Mouse (Mus musculus): ENCODE measurements around the gene Exoc6. TPM values are rescaled to one million over a fixed set of nuclear protein-coding genes. Genes with fewer than 3 reads are reported as not detected.

Gene Exoc6
- polyA plus RNA-seq, 1 experiment, result 4.5 TPM

GRCm38 (mm10) chr19:37565806-37566205 is 15.6 kb downstream of the Exoc6 start:
- TF ChIP-seq TCF12 (IDR thresholded peaks at IDR 0.05; ENCODE audit: insufficient read depth, poor library complexity, severe bottlenecking), result no peak
- H3K4me2 ChIP-seq (ENCODE audit: low read depth), result no peak overlapping the region
- H3K36me3 ChIP-seq (ENCODE audit: control insufficient read depth, insufficient read depth), result no peaks in the 10 kb centered on the region

GRCm38 (mm10) chr19:37569186-37569754 is 19.1 kb downstream of the Exoc6 start:
- Histone ChIP-seq H3K36me3 (ENCODE audit: control insufficient read depth, insufficient read depth) (peaks cover 4% of the 10 kb centered on the region), H3K4me2 (ENCODE audit: low read depth) (no peak overlapping the region), H3ac (ENCODE audit: control insufficient read depth, insufficient read length) (no peak overlapping the region), H3K79me2 (ENCODE audit: control insufficient read depth, insufficient read depth) (no peaks in the 10 kb centered on the region), H3K27me3 (ENCODE audit: control insufficient read depth, insufficient read depth, insufficient read length) (no peaks in the 10 kb centered on the region), H3K4me3 (no peak overlapping the region)
- TF ChIP-seq POLR2A (IDR thresholded peaks at IDR 0.05; ENCODE audit: insufficient read length, low read depth), result no peak
- TF ChIP-seq MAX (IDR thresholded peaks at IDR 0.05; ENCODE audit: low read depth), result no peak
- no peak for TF ChIP-seq MYOG (IDR thresholded peaks at IDR 0.05; ENCODE audit: control insufficient read depth in 1 of 3, insufficient read depth in 1 of 3, insufficient read length in 2 of 3, low read depth in 2 of 3)
- TF ChIP-seq SRF (IDR thresholded peaks at IDR 0.05; ENCODE audit: control insufficient read depth, insufficient read length, low read depth), result no peak
- no peak for TF ChIP-seq MYOD1 (IDR thresholded peaks at IDR 0.05; ENCODE audit: control insufficient read depth in 1 of 3, insufficient read length in 2 of 3, low read depth in 2 of 3)
- no peak for TF ChIP-seq POLR2AphosphoS2 (IDR thresholded peaks at IDR 0.05; ENCODE audit: insufficient read length, low read depth)
- TF ChIP-seq CEBPB (IDR thresholded peaks at IDR 0.05; ENCODE audit: insufficient read depth, poor library complexity, severe bottlenecking), result no peak
- no peak for TF ChIP-seq TCF12 (IDR thresholded peaks at IDR 0.05; ENCODE audit: insufficient read depth, poor library complexity, severe bottlenecking)
- TF ChIP-seq TCF3 (IDR thresholded peaks at IDR 0.05; ENCODE audit: insufficient read length, low read depth), result no peak
- TF ChIP-seq E2F4 (IDR thresholded peaks at IDR 0.05; ENCODE audit: insufficient read depth), result no peak
- TF ChIP-seq REST (IDR thresholded peaks at IDR 0.05; ENCODE audit: insufficient read depth, insufficient read length), result no peak
- TF ChIP-seq USF1 (IDR thresholded peaks at IDR 0.05; ENCODE audit: low read depth), result no peak

More at GRCm38 (mm10) chr19:37565806-37566205, 15.6 kb downstream of the Exoc6 start:
- no peak overlapping the region for H3K4me3 ChIP-seq
- H3K27me3 ChIP-seq (ENCODE audit: control insufficient read depth, insufficient read depth, insufficient read length), result no peaks in the 10 kb centered on the region
- H3ac ChIP-seq (ENCODE audit: control insufficient read depth, insufficient read length), result no peak overlapping the region
- no peaks in the 10 kb centered on the region for H3K79me2 ChIP-seq (ENCODE audit: control insufficient read depth, insufficient read depth)

- Histone ChIP-seq H3ac (ENCODE audit: control insufficient read depth, insufficient read length) (no peak overlapping the region), H3K27me3 (ENCODE audit: control insufficient read depth, insufficient read depth, insufficient read length) (no peaks in the 10 kb centered on the region), H3K36me3 (ENCODE audit: control insufficient read depth, insufficient read depth) (peaks cover 4% of the 10 kb centered on the region), H3K4me3 (no peak overlapping the region), H3K4me2 (ENCODE audit: low read depth) (no peak overlapping the region), H3K79me2 (ENCODE audit: control insufficient read depth, insufficient read depth) (no peaks in the 10 kb centered on the region)
- TF ChIP-seq MYOD1 (IDR thresholded peaks at IDR 0.05; ENCODE audit: control insufficient read depth in 1 of 3, insufficient read length in 2 of 3, low read depth in 2 of 3), result no peak
- no peak for TF ChIP-seq TCF12 (IDR thresholded peaks at IDR 0.05; ENCODE audit: insufficient read depth, poor library complexity, severe bottlenecking)
- no peak for TF ChIP-seq MYOG (IDR thresholded peaks at IDR 0.05; ENCODE audit: control insufficient read depth in 1 of 3, insufficient read depth in 1 of 3, insufficient read length in 2 of 3, low read depth in 2 of 3)
- no peak for TF ChIP-seq TCF3 (IDR thresholded peaks at IDR 0.05; ENCODE audit: insufficient read length, low read depth)
- no peak for TF ChIP-seq REST (IDR thresholded peaks at IDR 0.05; ENCODE audit: insufficient read depth, insufficient read length)
- TF ChIP-seq CEBPB (IDR thresholded peaks at IDR 0.05; ENCODE audit: insufficient read depth, poor library complexity, severe bottlenecking), result no peak
- TF ChIP-seq POLR2A (IDR thresholded peaks at IDR 0.05; ENCODE audit: insufficient read length, low read depth), result no peak
- TF ChIP-seq MAX (IDR thresholded peaks at IDR 0.05; ENCODE audit: low read depth), result no peak
- no peak for TF ChIP-seq E2F4 (IDR thresholded peaks at IDR 0.05; ENCODE audit: insufficient read depth)
- no peak for TF ChIP-seq USF1 (IDR thresholded peaks at IDR 0.05; ENCODE audit: low read depth)
- TF ChIP-seq POLR2AphosphoS2 (IDR thresholded peaks at IDR 0.05; ENCODE audit: insufficient read length, low read depth), result no peak
These were observed 20.9 kb downstream of the Exoc6 start for GRCm38 (mm10) chr19:37570966-37571718.

GRCm38 (mm10) chr19:37574802-37575201 is 24.6 kb downstream of the Exoc6 start:
- H3K36me3 ChIP-seq (ENCODE audit: control insufficient read depth, insufficient read depth), result peaks cover 4% of the 10 kb centered on the region
- H3K4me2 ChIP-seq (ENCODE audit: low read depth), result no peak overlapping the region
- no peaks in the 10 kb centered on the region for H3K79me2 ChIP-seq (ENCODE audit: control insufficient read depth, insufficient read depth)
- H3K27me3 ChIP-seq (ENCODE audit: control insufficient read depth, insufficient read depth, insufficient read length), result no peaks in the 10 kb centered on the region
- H3ac ChIP-seq (ENCODE audit: control insufficient read depth, insufficient read length), result no peak overlapping the region
- H3K4me3 ChIP-seq, result no peak overlapping the region
- no peak for TF ChIP-seq POLR2A (IDR thresholded peaks at IDR 0.05; ENCODE audit: insufficient read length, low read depth)
- TF ChIP-seq TCF12 (IDR thresholded peaks at IDR 0.05; ENCODE audit: insufficient read depth, poor library complexity, severe bottlenecking), result no peak
- no peak for TF ChIP-seq REST (IDR thresholded peaks at IDR 0.05; ENCODE audit: insufficient read depth, insufficient read length)
- TF ChIP-seq MYOD1 (IDR thresholded peaks at IDR 0.05; ENCODE audit: control insufficient read depth in 1 of 3, insufficient read length in 2 of 3, low read depth in 2 of 3), result peak in 1 of 3 experiments; percentile 23

- Histone ChIP-seq H3ac (ENCODE audit: control insufficient read depth, insufficient read length) (no peak overlapping the region), H3K36me3 (ENCODE audit: control insufficient read depth, insufficient read depth) (no peaks in the 10 kb centered on the region), H3K79me2 (ENCODE audit: control insufficient read depth, insufficient read depth) (no peaks in the 10 kb centered on the region), H3K4me3 (no peak overlapping the region), H3K4me2 (ENCODE audit: low read depth) (no peak overlapping the region), H3K27me3 (ENCODE audit: control insufficient read depth, insufficient read depth, insufficient read length) (no peaks in the 10 kb centered on the region)
- TF ChIP-seq POLR2A (IDR thresholded peaks at IDR 0.05; ENCODE audit: insufficient read length, low read depth) (no peak), MYOG (IDR thresholded peaks at IDR 0.05; ENCODE audit: control insufficient read depth in 1 of 3, insufficient read depth in 1 of 3, insufficient read length in 2 of 3, low read depth in 2 of 3) (no peak), TCF3 (IDR thresholded peaks at IDR 0.05; ENCODE audit: insufficient read length, low read depth) (no peak)
These were observed 29.4 kb downstream of the Exoc6 start for GRCm38 (mm10) chr19:37579607-37580006.

Data from myocyte (in vitro differentiated cells).